Mouse (Mus musculus): ENCODE data around the gene B4galt5.
"Not testable (repeated sequence)": the region's sequence is repeated elsewhere in the genome, so short reads cannot be mapped to it uniquely, and the experiment has no call there.

B4galt5 gene

DNA sequence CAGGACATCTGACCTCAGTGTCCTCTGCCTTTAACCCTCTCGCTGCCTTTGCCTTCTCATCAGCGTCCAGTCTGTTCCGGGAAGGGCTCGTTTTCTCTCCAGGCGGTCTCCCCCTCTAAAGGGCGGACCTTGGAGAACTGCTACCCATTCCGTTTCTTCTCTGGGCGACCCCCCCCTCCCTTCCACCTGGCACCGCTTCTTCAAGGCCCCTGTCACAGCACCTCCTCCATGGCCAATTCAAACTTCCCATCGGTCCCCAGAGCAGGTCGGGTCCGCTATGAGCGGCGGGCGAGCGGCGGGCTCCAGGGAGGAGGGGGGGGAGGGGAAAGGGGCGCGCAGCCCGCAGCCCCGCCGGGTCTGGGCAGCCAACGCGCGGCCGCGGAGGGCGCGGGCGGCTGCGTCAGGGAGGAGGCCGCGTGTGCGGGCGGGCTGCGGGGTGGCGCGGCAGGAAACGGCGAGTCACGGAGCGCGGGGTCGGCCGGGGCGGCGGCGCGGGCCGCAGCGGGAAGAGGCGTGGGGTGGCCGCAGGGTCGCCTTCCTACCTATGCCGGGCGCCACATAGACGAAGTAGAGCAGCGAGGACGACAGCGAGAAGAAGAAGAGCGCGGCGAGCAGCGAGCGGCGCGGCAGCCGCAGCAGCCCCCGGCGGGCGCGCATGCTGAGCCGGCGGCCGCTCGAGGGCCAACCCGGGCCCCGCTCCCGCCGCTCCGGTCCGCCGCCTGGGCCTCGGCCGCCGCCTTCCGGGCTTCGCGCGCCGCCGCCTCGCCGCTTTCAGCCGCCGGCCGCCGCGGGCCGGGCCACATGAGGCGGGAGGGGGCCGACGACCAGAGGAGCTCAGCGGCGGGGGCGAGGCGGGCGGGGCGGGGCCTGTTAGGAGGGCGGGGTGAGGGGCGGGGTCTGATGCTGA lies at the start of gene B4galt5:
Gene B4galt5, minus strand, starts transcription at position 808 of the 907 bp plus-strand sequence.
- peak; percentile 66 to 72 for DNase-seq

DNA sequence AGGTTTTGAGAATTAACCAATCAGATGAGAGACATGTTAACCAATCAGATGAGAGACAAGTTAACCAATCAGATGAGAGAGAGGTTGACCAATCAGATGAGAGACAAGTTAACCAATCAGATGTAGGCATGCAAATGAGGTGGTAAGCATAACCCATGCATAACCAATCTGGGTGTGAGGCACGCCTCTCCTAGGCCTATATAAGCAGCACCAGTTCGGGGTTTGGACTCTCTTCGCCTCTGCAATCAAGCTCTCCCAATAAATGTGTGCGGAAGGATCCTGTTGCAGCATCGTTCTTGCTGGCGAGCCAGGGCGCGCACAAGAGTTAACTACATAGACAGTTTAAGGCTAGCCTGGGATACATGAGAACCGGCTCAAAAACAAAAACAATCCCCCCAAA lies 47.4 kb upstream of the B4galt5 start:
- DNase-seq = not testable (repeated sequence)

DNA sequence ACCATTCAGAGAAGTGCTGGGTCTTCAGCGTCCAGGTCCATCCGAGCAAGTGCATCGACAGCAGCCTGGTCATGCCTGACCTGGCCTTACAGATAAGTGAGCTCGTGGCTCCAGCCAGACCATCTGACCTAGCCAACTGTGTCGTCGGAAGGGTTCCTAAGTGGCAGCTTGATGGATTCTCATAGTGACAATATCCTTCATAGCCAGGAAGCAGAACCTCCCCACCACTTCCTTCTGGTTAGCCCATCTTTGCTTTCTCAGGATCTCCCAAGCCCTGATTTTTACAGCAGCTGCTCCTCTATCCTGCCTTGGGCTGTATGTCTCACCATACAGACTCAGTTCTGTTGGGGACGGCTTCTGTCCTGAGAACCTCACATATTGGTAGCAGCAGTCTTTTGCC lies 45.4 kb upstream of the B4galt5 start:
- DNase-seq = peak in 1 of 2 experiments; percentile 20

DNA sequence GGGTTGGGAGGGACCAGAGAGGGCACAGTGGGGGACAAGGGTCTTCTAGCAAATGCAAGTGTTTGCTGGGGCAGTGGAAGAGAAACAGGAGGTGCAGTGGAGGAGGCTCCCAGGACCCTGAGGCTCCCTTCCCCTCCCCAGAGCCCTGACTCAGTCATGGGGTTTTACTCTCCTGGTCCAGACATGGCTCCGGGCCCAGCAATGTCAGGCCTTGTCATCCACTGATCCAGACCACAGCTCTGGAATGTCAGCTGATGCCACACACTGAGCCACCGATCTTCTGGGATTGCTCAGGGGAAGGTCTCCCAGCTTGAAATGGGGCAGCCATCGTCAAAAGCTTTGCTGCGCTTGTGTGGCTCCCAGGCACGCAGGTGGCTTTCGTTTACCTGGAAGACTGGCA lies 38.0 kb upstream of the B4galt5 start:
- DNase-seq = no peak

DNA sequence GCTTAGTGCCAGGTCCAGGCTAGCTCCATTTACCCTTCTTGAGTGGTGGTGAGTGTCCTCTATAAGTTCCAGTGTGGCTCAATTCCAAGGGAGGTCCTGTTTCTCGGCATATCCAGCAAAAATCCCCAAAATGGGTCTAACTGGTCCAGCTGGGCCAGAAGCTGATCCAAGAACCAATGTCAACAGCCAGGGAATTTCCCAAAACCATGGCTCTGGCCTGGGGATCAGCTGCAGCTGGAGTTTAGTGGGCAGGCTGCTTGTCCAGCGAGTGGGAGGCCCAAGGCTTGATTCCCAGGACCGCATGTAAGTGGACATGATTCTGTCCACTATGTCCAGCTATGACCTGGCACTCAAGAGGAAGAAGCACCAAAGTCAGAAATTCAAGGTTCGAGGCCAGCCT lies 37.5 kb upstream of the B4galt5 start:
- no peak for DNase-seq

DNA sequence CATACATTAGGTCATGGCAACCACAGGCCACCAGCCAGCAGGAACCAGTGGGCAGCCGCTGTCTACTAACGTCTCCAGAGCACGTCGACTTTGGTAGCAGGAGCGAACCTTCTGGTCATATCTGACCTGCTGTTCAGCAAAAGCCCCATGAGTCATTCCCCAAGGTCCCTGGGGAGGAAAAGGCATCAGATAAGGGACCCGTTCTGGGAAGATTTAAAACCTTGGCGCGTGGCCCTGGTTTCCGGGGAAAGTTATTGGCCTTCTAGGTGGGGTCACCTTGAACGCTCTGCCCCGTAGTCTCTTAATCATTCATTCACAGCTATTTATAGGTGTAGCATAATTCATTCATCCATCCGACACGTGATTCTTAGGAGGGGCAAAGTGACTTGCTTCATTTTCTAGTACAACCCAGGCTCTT lies 34.7 kb upstream of the B4galt5 start:
- DNase-seq = no peak

DNA sequence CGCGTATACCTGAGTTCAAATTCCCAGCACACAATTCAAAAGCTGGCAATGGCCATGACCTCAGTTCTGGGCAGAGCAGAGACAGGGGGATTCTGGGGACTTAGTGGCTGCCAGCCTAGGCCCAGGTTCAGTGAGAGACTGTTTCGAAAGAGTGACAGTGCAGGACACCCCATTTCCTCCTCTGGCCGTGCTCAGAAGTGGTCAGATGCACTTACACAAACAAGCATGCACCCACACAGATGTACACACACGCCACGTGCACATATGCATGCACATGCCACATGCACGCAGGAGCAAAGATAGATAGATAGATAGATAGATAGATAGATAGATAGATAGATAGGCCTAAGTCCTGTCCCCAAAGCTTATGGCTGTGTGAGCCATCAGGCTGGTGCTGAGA lies 33.4 kb upstream of the B4galt5 start:
- no peak for DNase-seq

DNA sequence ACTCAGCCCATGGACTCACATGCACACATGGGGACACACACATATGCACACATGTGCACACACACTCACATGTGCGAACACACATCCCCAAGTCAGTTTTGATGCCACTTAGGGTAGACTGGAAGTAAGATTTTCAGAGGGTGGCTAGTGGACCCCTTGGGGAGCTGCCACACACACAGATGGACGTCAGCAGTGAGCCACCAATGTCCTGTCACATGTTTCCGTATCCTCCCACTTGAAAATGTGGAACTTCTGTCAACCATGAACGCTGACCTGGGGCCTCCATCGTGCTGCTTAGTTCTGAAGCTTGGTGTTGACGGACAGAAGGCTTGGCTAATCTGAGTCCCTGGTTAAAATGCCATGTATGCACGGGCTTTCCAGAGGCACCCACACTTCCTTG lies 32.6 kb upstream of the B4galt5 start:
- no peak for DNase-seq

DNA sequence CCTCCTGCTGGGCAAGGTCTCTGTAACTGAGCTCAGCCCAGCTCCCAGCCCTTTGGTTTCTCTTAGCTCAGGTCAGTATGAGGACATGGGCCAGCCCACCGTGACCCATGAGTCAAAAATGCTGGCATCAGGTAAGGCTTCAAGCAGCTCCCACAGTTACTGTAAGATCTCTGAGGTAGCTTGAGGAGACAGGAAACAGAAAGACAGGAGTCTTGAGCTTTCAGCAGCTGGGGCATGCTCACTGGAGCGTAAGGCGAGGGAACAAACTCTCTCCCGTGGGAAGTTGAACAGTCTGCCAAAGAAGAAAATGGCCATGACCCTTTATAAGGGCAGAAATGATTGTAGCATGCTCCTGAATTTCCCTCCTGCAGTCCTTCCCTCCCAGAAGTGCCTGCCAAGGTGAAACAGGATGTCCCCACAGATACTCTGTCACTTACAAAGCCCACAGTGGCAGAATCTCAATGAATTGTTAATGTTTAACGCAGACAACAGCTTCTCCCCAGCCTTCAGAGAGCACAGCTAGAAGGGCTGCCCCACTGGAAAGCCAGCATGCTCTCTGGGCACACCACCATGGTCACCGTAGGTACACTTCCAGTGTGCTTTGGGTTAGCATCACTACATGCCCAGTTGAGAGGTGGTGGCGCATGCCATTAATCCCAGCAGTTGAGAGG lies 31.8 kb upstream of the B4galt5 start:
- DNase-seq = peak; percentile 23 to 30

DNA sequence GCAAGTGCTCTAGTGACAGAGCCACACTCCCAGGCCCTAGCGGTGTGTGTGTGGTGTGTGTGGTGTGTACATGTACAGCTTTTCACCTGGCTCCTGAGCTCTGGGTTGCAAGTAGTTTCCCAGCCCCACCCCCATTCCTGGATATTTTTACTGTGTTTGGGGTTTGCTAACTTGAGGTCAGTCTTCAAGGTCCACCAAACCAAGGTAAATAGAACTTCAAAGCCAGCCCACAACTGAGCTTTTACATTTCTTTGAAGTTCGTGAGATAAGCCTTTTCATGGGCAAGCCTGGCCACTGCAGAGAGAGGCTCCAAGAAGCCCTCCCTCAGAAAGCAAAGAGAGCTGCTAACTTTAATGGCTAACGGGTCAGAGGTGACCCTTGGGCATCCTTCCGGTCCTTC lies 30.0 kb upstream of the B4galt5 start:
- DNase-seq = no peak

DNA sequence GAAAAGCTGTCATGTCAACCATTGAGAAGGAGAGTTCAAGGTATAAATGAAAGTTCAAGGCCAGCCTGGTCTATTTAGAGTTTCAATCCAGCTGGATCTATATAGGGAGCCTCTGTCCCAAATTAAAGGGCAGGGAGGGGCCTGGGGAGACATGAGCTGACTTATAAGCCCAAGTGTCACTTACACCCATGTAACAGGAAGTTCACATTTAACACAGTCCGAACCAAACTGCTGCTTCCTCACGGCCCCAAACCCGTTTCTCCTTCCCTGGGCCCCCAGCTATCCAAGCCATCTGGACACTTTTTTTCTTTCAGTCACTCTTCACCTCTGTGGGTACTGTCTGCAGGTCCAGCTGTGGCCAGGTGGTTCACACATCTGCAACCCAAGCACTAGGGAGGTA lies 28.7 kb upstream of the B4galt5 start:
- DNase-seq = no peak

DNA sequence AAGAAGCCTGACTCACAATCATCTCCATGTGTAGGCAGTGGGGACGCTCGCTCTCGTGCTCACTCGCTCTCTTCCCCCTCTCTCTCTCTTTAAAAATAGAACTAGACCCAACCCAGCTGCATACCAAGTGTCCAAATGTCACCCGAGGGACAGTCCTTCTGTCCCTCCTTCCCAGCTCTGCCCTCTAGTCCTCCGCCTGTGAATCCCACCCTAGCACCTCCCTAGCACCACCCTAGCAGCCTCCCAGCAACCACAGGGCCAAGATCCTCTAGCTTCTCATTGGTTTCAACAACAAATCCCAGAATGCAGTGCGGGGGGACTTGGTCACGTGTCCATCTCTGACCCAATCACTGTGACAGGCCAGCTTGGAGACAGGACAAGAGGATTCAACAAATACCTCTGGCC lies 27.2 kb upstream of the B4galt5 start:
- DNase-seq = peak; percentile 42 to 46

DNA sequence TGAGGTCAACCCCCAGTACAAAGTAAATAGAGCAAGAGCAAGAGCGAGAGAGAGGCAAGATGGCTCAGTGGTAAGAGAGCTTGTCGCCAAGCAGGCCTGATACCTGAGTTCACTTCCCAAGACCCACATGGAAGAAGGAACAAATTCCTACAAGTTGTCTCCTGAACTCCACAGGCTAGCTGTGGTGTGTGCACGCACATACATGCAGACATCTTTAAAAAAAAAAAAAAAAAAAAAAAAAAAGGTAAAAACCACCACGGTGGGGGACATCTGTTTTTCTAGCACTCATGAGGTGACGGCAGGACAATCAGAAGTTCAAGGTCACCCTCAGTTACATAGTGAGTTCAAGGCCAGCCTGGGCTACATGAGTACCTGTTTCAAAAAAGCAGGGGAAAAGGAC lies 26.7 kb upstream of the B4galt5 start:
- DNase-seq = no peak

DNA sequence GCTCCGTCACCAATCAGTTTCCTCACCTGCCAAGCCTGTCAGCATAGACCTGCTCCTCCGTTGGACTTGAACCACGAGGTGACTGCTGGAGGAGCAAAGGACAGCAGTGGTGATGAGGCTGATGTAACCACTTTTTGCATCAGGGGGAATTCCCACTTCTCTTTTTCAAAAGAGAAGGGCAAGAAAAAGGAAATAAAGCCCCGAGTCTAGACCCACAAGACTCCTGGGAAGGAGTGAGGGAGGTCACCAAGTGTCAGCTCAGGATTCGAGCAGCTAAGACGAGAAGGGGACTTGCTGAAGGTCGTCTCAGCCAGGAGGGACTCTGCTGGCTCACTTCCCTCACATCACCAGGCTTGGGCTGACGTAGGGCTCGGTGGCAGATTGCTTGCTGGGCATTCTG lies 26.2 kb upstream of the B4galt5 start:
- DNase-seq = peak in 1 of 2 experiments; percentile 17

DNA sequence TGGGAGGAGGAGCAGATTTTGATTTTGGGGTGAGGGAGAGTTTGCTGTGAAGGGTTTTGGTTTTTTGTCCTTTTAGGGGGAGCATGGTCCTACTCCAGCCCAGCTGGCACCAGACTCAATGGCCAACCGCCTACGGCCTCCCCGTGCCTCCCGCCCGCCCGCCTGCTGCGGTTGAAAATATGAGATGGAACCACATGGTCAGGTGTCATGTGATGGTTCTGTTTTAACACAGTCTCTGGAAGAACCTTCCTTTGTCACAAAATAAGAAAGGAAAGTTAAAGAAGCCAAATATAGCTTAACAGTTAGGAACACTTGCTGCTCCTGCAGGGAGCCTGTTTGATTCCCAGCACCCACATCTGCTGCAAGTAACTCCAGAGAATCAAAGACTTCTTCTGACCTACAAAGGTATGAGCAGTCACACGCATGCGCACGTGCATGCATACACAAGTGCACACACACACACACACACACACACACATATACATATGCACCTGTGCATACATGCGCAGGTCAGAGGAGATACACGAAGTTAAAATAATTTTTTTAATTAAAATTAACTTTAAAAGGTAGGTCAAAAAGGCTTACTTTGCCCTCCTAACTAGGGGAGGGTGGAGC lies 25.3 kb upstream of the B4galt5 start:
- no peak for DNase-seq

DNA sequence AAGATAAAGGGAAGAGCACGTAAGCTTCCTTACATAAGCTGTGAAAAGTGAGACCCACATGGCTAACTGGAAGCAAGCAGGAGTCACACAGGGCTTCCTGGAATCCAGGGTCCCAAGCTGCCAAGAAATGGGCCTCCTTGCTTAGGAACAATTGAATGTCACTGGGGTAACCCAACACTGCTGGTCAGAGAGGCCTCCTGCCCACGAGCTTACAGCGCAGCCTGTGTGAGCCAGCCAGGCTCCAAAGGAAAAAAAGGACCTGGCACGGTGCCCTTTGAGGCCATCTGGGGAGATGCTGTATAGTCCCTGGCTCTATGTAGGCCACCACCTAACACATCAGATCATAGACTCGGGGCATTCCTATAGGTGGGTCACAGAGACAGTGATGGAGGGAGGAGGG lies 24.3 kb upstream of the B4galt5 start:
- DNase-seq = peak; percentile 91 to 93

DNA sequence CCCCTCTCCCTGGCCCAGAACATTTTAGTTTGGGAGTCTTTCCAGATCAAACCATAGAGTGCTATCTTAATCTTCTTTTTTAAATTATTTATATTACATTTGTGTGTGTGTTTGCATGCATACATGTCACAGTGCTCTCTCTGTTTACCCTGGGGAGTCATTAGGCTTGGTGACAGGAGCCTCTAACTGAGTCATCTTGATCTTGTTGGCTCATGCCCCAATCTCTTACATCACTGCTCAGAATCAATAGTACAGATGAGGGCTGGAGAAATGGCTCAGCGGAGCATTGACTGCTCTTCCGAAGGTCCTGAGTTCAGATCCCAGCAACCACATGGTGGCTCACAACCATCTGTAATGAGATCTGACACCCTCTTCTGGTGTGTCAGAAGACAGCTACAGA lies 22.5 kb upstream of the B4galt5 start:
- no peak for DNase-seq

DNA sequence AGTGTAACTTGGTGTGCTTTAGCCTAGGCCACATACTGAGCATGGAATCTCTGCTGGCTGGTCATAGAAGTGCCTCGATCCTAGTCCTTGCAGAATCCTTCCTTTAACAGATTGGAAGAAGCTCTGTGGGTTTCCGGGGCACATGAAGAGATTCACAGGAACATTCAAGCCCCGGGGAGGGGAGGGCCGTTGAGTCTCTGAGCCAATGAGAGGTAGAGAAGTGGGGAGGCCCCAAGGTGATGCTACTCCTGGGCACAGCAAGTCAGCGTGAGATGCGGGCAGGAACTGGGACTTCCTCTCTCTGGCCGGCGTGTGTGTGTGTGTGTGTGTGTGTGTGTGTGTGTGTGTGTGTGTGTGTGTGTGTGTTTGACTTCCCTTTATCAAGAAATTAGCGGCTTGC lies 19.3 kb upstream of the B4galt5 start:
- no peak for DNase-seq

DNA sequence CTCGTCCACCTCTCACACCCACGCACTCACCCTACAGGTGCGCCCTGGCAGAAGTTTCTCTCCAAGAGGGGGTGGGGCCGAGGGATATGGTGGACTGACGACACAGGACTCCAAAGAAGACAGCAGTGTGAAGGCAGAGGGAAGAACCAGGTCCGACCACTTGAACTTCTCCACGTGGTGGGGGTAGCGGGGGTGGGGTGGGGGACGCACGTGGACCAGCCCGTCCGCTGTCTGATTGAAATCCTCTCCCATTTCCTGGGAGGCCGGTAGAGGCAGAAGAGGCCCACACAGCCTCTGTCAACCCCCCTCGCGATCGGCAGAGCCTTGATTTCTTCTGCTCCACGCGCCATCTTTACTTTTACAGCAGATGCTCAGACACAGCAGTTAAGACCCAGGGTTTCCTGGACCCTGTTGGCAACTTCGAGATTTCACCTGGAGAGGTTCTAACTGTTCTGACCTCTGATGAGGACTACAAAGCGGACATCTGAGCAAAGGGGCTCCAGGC lies 18.8 kb upstream of the B4galt5 start:
- DNase-seq = no peak

DNA sequence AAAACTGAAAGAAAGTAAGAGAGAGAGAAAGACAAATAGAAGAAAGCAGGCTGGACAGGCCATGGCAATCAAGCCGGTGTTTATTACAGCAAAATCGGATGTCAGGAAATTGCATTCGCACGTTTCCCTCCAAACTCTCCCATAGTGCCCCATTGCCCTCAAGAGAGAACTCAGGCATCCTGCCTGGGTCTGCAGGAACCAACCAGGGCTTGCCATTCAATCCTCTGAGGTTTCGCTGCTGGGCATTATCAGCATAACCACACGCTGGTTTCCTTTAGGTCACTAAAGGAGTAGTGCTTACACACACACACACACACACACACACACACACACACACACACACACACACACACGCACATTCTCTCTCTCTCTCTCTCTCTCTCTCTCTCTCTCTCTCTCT lies 18.3 kb upstream of the B4galt5 start:
- DNase-seq = no peak

DNA sequence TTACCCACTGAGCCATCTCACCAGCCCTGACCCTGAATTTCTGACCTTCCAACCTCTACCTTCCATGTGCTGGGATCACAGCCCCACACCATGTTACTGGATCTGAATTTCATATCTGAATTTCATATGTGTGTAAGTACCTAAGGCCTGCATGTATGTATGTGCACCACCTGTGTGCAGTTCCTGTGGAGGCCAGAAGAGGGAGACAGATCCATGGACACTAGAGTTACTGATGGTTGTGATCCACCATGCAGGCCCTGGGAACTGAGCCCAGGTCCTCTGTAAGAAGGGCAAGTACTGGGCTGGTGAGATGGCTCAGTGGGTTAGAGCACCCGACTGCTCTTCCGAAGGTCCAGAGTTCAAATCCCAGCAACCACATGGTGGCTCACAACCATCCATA lies 16.1 kb upstream of the B4galt5 start:
- DNase-seq = no peak

DNA sequence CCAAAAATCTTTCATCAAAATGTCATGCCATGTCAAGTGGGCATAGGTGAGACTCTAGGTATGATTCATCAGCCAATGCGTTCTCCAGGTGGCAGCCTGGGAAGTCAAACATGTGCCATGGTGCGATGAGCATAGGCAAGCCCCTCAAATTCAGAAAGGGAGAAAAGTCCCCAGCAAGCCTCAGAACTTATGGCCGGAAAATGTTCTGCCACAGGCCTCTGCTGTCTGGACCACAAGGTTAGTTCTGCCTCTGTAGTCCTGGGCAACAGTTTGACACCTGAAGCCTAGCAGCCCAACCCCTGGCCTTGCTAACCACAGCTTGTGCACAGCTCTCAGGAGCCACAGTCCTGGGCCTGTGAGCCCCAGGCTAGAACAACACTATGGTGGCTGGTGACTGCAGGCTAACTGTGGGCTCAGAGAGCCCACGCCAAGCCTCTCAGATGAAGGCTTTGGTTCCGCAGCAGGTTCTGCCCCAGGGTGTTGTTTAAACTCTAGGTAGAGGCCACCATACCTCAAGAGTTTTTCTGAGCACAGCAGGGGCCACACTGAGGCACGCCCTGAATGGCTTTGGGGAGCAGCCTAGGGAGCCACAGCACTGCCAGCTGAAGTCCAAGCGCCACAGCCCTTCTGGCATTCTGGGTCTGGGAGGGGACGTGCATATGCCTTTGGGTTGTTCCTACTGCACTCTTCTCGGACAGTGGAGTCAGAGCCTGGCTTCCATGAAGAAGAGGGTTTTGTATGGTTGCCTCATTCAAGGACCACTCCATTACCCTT lies 14.5 kb upstream of the B4galt5 start:
- no peak for DNase-seq

DNA sequence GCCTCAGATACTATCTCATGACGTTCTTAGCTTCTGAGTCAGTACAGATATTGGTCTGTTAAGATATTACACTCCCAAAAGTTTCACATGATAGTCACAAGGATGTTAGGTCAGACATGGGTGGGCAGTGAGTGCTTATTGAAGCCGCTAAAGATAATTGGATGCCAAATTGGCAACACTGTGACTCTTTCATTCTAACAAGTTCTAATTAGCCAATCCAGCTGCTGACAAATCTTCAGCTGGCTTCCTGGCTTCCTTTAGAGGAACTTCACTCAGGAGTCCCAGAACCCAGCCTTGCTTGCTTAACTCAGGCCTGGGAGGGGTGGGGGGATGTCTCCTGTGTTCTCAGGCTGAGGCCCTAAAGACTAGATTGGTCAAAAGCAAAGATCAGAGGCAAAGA lies 9.5 kb upstream of the B4galt5 start:
- no peak for DNase-seq

Data from cerebellum, postnatal 10 days (tissue).